Mouse (Mus musculus) gastrocnemius, adult 18-20 months (tissue): ENCODE results near the gene Cend1. TPM values are rescaled to one million over a fixed set of nuclear protein-coding genes. Genes with fewer than 3 reads are reported as not detected.

ENCODE experiments used
- DNase-seq: peaks from one replicate; pipeline ENCODE4 v3.0.0; 2021; ENCODE audit warnings: low spot score
- total RNA-seq, 2 experiments: library from RNA; stranded (reverse); gene quantifications; 2 replicates each; pipeline ENCODE4 v1.2.3; 2021

Cend1 gene
- total RNA-seq, 2 experiments from 2014 or later = 0.39 to 0.47 TPM

DNA sequence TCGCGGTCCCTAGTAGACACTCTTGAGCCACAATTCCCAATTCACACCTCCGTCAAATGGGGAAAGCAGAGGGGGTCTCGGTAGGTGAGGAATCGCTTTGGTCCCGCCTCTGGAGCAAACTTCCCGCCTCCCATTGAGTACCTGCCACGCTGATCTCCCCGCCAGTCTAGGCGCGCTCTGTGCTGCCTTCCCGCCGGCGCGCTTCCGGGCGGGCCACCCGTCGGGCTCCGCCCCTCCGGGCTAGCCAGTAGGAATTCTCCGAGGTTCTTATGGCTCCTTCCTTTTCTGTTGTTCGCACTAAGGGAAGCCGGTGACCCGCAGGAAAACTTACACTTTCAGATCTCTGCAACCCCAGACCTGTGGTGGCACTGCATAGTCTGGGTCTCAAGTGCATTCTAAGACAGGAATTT, 14.5 kb upstream of the Cend1 start, which contains the start of gene Pidd1:
TSS of gene Pidd1 (minus strand) at position 198 of the 410 bp plus-strand sequence.
- peak; percentile 44 for DNase-seq

GRCm38 (mm10) chr7:141443081-141443821, 14.0 kb upstream of the Cend1 start:
- DNase-seq = no peak

- DNase-seq = no peak
Observed at GRCm38 (mm10) chr7:141442199-141442598, 12.9 kb upstream of the Cend1 start.

DNA sequence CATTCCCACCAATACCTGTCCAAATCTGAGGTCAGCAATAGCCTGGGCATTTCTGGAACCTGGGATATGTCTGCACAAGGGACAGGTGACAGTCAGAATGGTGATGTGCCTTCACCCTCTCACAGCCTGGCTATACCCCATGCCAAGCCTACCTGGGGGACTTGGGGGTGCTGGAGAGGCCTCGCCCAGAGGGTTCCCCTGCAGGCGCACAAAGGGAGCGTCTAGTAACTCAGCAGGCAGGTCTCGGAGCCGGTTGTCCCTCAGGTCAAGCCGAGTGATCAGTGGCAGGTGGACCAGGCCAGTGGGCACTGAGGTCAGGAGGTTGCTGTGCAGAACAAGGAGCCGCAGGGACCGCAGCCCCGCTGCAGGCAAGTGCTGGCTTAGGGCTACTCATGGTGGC, 12.2 kb upstream of the Cend1 start:
- DNase-seq = no peak

- DNase-seq = peak; percentile 52
Observed at GRCm38 (mm10) chr7:141440613-141441012, 11.3 kb upstream of the Cend1 start.

DNA sequence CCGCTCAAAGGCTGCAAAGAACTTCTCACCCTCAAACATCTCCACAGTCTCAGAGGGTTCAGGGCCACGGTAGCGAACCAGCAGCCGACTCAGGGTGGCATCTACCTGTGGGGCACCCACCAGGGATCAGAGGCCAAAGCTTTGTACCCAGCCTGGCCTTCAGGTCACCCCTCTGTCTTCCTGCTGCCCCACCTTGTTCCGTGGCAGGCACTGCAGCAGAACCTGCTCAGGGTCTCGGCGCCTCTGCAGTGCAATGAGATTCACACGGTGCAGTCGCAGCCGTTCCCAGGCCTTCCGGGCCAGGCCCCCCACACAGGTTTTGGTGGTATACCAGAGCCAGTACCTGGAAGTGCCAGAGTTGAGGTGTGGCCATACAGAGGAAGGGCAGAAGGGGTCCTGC, 10.5 kb upstream of the Cend1 start:
- DNase-seq = no peak

DNA sequence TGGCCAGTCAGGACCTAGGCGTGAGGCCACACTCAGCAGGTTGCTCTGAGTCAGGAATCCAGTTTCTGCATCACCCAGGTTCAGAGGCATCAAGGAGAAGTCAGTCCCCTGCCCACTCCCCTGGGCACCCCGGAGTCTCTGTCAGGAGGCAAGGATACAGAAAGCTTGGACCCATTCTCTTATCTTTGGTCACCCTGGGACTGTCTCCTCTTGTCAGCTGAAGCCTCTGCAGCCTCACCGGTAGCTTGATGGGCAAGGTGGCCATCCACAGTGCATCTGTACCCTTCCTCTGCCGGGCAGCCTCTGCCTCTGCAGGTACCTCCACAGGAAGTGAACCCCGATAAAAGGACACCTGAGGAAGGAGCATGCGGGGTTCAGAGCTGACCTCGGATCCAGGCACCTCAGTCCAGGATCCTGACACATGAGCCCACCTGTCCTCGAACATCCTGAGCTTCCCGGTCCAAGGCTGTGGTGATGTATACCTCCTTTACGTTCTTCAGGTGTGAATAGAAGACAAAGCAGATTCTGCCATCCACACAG, 9.9 kb upstream of the Cend1 start:
- no peak for DNase-seq

DNA sequence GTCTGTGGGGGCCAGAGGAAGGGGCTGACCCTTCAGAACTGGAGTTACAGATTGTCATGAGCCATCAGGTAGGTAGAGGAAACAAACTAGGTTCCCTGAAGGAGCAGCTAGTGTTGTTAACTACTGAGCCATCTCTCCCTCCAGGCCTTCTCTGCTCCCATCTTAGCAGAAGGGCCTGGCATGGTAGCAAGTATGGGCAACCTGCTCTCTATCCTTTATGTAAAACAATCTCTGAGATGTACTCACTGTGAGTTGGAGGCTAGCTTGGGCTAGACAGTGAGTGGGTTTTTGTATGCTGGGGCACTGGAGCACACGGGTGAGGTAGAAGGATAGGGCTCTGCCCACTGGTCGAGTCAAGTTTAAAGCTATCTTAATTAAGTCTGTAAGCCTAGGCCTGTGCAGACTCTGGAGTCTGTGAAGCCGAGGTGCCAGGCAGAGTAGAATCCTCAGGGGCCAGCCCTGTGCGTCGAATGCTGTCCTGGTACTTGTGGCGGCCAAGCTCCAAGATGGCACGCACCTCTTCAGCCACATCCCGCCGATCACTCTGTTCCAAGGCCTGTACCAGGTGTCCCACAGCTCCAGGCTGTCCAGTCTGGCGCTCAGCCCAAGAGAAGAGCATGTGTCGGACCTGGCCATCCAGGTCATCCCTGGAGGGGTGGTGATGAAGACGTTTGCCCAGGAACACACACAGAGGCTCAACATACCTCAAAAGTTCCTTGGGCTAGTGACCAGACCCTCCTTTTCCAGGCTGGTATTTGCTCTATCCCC, 9.1 kb upstream of the Cend1 start:
- DNase-seq = no peak

- peak; percentile 79 for DNase-seq
Observed at GRCm38 (mm10) chr7:141437178-141438120, 8.2 kb upstream of the Cend1 start, which contains the start of gene Slc25a22. Slc25a22 (minus strand) TSS chr7:141437892.

DNA sequence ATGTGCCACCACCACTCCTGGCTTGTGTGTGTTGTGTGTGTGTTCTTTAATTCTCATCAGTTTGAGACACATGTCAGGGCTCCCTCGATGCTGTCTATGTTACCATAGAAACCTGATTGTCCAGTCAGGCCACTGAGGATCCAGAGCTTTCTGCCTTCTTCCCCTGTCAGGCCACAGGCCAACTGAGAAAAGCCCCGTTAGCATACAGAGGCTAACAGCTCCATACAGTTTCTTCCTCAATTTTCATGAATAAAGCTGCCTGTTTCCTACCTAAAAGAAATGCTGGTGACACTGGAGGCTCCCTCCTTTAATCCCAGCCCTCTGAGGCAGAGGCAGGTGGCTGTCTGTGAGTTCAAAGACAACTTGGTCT, 7.2 kb upstream of the Cend1 start:
- DNase-seq = no peak

- no peak for DNase-seq
Observed at GRCm38 (mm10) chr7:141435856-141436522, 6.7 kb upstream of the Cend1 start.

- DNase-seq = peak; percentile 57
Observed at GRCm38 (mm10) chr7:141435129-141435855, 6.0 kb upstream of the Cend1 start.

- no peak for DNase-seq
Observed at GRCm38 (mm10) chr7:141434464-141434863, 5.2 kb upstream of the Cend1 start.

- DNase-seq = no peak
Observed at GRCm38 (mm10) chr7:141433517-141434400, 4.5 kb upstream of the Cend1 start.

DNA sequence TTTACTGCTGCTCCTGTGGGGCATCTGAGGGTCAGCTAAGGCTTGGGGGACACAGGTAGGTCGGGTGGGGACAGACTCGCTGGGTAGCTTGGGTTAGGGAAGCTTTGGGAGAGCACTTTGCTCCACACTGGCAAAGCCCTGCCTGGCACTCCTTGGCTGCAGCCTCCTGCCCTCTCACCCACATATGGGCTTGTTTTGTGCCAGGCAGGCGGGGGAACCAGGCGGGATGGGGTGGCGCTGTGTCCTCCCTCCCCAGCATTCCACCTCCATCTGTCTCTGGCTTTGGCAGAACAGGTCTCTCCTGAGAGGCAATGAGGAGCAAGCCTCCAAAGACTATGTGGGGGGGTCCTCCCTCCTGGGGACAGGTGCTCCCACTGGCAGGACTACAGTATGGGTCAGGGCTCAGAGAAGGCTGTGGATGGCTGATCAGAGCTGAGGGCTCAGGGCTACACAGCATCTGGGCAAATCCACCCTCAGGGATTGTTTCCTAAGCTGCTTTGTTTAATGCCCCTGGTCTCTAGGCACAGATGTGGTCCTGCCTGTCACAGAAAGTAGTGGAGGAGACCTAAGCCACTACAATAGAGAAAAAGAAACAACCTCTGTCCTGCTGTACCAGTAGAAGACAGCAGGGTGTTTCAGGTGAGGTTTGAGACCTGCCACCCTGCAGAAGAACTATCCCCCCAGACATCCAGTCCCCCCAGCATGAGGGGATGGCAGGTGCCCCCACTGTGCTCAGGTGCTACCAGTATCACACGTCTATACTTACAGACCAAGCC, 3.6 kb upstream of the Cend1 start:
- peak; percentile 64 for DNase-seq

DNA sequence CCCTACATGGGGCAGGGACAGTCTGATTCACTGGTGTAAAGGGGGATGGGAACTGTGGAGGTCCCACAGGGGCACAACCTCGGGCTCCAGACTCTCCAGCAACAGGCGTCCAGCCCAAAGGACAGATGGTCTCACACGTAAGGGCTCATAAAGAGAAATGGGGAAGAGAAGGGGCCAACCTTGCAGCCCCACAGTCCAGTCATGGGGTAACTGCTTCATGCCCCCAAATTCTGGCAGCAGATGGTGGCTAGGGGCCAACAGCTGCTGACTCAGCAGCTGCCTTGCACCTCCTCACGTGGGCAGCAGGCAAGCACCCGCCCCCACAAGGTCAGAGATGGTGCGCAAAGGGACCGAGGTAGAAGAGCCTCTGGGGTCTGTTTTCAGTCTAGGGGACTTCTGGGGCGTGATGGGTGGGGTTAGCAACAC, 2.9 kb upstream of the Cend1 start:
- DNase-seq = no peak

DNA sequence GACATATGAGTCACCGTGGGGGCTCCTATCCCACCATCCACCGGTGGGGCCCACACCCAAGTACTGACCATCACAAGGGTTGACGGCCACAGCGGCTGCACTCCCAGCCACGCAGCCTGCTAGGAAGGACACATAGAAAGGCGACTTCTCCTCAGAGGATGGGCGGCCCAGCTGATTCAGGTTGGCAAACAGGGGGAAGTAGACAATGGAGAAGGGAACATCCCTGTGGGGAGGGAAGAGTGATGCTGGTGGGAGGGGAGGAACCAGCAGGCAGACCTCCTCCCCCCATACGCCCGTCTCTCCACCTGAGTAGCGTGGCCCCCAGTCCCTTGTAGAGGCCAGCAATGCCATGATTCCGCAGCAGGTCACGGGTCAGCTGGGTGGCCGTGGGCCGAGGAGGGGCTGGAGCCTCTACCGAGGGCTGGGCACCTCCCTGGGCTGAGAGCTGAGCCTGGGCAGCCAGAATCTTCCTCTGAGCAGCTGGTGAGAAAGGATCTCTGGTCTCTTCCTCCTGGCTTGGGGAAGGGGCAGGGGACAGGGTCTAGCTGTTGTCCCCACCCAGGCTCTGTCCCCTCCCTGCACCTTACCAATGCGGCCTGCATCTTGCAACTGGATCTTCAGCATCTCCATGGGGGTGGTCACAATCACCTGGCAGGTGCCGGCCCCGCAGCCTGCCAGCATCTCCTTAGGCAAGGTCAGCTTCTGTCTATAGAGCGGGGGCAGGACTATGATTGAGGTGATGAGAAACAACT, 2.3 kb upstream of the Cend1 start:
- no peak for DNase-seq
